Mouse (Mus musculus): Measurements from ENCODE around the gene Mtor. TPM values are rescaled to one million over a fixed set of nuclear protein-coding genes. Genes with fewer than 3 reads are reported as not detected.

Gene Mtor
- polyA plus RNA-seq, 1 experiment from 2014 or later = 31.2 TPM

DNA sequence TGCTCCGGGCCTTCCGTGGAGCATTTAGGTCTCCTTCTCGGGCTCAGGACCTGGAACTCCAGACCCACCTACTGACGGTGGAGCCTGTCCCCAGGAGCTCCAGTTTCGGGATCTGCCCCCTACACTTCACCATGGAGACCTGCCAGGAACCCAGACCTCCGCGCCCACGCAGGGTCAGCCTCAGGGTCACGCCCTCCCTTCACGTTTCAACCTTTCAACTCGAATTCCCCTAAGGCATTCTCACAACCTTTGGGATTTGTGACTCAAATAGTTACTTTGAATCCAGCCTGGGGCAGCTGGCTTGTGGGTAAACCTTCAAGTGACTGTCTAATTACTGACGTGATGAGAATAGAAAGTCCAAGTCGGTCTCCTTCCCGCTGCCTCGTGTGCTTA lies 438 bp downstream of the Mtor start:
- peaks cover 20% of the 10 kb centered on the region for H3K36me3 ChIP-seq (replicated peaks)
- ATAC-seq (ENCODE audit: low FRiP score) = no peak

DNA sequence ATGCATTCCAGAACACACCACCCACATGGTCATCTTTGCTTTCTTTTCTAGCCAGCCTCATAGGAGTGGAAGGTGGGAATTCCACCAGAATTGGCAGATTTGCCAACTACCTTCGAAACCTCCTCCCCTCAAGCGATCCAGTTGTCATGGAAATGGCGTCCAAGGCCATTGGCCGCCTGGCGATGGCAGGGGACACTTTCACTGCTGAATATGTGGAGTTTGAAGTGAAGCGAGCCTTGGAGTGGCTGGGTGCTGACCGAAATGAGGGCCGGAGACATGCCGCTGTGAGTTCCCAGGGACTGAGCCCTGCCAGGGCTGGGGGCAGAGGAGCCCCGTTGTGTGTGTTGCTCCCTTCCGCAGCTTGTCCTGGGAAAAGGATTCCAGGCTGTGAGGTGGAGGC lies 5.3 kb downstream of the Mtor start:
- Histone ChIP-seq H3K9ac (no peak overlapping the region), H3K27ac (no peak overlapping the region), H3K36me3 (replicated peaks) (peaks cover 69% of the 10 kb centered on the region), H3K27me3 (no peaks in the 10 kb centered on the region), H3K4me1 (peaks cover 15% of the 10 kb centered on the region), H3K4me2 (no peak overlapping the region), H3K9me3 (no peaks in the 10 kb centered on the region), H3K4me3 (replicated peaks) (no peak overlapping the region)
- WGBS = 94% methylated on average over 11 of the region's 11 CpGs
- ATAC-seq (ENCODE audit: low FRiP score) = no peak

More for the DNA sequence above, 438 bp downstream of the Mtor start:
- Histone ChIP-seq H3K4me2 (peak overlapping the region; percentile 80), H3K9ac (peak overlapping the region; percentile 88), H3K4me1 (peaks cover 31% of the 10 kb centered on the region), H3K9me3 (no peaks in the 10 kb centered on the region), H3K27ac (peak overlapping the region; percentile 85), H3K4me3 (replicated peaks) (peak overlapping the region; percentile 97), H3K27me3 (no peaks in the 10 kb centered on the region)
- WGBS = under 1% methylated on average over 15 of the region's 15 CpGs

DNA sequence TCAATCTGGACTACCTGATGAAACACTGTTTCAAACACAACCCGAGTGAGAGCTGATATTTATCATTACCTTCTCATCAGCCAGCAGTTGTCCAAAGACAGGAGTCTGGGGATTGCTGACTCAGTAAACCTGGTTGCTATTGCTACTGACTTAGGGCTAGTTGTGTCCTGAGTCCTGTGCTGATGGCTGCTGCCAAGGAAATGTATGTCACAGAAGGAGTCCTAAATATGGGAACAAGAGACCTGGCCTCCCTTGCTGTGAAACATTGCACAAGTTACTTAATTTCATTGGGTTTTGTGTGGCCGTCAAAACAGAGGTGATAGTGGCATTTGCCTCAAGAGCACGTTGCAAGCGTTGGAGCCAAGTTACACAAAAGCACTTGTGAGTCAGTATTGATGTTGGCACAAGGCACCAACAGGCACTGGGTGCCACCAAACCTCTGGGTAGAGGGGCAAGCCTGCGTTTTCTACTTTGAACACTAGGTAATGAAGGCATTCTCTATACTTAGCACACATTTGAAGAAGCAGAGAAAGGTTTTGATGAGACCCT lies 7.1 kb downstream of the Mtor start:
- Histone ChIP-seq H3K9ac (no peak overlapping the region), H3K36me3 (replicated peaks) (peaks cover 87% of the 10 kb centered on the region)
- 97% methylated on average over 5 of the region's 5 CpGs for whole genome bisulfite sequencing

DNA sequence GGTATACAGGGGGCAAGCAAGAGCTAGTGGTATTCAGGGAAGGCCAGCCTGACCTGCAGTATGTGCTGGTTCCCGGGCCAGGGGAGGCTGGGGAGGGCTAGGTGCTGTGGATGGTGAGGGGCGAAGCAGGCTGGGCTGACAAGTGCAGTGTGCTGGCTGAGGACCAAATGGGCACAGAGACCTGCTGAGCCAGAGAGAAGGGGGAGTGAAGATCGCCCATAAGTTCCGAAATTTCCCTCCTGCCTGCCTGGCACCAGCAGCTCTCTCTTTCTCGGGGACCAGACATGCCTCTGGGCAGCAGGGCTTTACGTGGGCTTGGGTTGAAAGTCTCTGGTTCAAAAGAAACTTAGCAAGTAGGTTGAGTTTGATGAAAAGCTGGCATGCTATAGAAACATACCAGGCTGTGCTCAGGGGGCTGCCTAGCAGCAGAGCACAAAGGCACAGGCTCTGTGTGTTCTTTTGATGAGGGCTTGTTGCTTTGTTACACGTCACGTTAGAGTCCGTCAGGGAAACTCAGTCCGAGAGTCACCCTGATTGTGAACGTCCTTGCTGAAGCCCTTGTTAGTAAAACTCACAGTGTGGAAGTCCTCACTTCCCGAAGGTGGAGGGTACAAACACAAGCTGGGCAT lies 12.4 kb downstream of the Mtor start:
- H3K4me3 ChIP-seq (replicated peaks) = no peak overlapping the region
- no peak overlapping the region for H3K4me2 ChIP-seq
- ATAC-seq (ENCODE audit: low FRiP score) = peak; percentile 36; the same call in 1 of the 2 replicates
- peak overlapping the region; percentile 50 for H3K27ac ChIP-seq
- peaks cover 98% of the 10 kb centered on the region for H3K36me3 ChIP-seq (replicated peaks)
- H3K27me3 ChIP-seq = no peaks in the 10 kb centered on the region
- H3K9me3 ChIP-seq = no peaks in the 10 kb centered on the region
- H3K9ac ChIP-seq = no peak overlapping the region
- H3K4me1 ChIP-seq = no peaks in the 10 kb centered on the region
- WGBS = 49% methylated on average over 12 of the region's 12 CpGs

More for the DNA sequence above, 7.1 kb downstream of the Mtor start:
- H3K4me2 ChIP-seq = no peak overlapping the region
- H3K4me1 ChIP-seq = no peaks in the 10 kb centered on the region
- no peaks in the 10 kb centered on the region for H3K27me3 ChIP-seq
- no peak for ATAC-seq (ENCODE audit: low FRiP score)
- no peaks in the 10 kb centered on the region for H3K9me3 ChIP-seq
- no peak overlapping the region for H3K4me3 ChIP-seq (replicated peaks)
- H3K27ac ChIP-seq = no peak overlapping the region

DNA sequence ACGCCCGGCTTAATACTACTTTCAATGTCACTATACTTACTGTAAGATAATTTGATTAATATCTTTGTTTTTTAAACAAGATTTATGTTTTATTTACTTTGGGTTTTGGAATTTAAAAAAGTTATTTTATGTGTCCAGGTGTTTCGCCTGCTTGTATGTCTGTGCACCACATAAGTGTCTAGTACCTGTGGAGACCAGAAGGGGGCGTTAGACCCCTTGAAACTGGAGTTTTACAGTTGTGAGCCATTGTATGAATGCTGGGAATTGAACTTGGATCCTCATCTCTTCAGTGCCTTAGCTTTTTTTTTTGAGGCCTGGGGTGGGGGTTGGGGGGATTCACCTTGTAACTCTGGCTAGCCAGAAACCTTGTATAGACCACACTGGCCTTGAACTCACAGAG lies 13.4 kb downstream of the Mtor start:
- Histone ChIP-seq H3K4me1 (no peaks in the 10 kb centered on the region), H3K27me3 (no peaks in the 10 kb centered on the region), H3K36me3 (replicated peaks) (peaks cover 98% of the 10 kb centered on the region), H3K9me3 (no peaks in the 10 kb centered on the region), H3K9ac (no peak overlapping the region), H3K4me2 (no peak overlapping the region), H3K27ac (no peak overlapping the region), H3K4me3 (replicated peaks) (no peak overlapping the region)
- no peak for ATAC-seq (ENCODE audit: low FRiP score)
- 81% methylated on average over 4 of the region's 4 CpGs for WGBS

DNA sequence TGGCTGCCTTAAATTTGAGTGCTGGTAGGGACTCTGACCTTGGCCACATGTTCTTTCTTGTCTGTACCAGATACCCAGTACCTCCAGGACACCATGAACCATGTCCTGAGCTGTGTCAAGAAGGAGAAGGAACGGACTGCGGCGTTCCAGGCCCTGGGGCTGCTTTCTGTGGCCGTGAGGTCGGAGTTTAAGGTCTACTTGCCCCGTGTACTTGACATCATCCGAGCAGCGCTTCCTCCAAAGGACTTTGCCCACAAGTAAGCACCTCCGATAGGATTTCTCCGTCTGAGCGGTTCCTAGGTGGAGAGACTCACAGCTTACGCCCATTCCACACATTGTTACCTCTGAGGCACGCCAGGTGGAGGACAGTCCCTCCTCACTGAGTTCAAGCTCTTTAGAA lies 14.3 kb downstream of the Mtor start:
- peaks cover 98% of the 10 kb centered on the region for H3K36me3 ChIP-seq (replicated peaks)

DNA sequence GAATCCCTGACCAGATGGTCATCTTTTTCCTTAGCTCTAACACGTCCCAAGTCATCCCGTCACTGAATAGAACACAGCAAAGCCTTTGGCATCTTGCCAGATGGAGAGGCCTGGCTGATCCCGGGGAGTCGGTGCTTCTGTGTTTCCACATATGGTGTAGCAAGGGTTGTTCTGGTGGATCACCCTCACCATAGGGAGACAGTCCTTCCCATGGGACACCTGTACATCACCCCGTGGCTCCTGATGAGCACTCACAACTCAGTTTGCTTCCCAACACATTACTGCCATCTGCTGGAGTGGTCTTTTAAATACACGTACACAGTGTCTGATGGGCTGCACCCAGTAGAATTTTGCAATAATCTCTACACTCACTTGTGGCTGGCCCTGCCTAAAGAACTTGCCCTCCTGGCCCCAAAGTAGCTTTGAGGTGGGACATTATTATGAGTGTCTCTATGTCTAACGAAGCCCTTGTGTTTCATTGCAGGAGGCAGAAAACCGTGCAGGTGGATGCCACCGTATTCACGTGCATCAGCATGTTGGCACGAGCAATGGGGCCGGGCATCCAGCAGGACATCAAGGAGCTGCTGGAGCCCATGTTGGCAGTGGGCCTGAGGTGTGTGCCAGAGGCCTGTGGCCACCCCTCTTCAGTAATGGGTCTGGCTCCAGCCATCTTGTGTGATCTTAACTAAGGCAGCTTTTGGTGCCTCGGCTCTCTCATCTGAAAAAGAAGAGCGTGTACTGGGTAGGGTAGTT lies 15.0 kb downstream of the Mtor start:
- H3K9ac ChIP-seq = no peak overlapping the region
- H3K4me3 ChIP-seq (replicated peaks) = no peak overlapping the region
- no peaks in the 10 kb centered on the region for H3K9me3 ChIP-seq
- no peak overlapping the region for H3K27ac ChIP-seq
- WGBS = 77% methylated on average over 14 of the region's 14 CpGs
- H3K4me1 ChIP-seq = no peaks in the 10 kb centered on the region
- peaks cover 98% of the 10 kb centered on the region for H3K36me3 ChIP-seq (replicated peaks)
- ATAC-seq (ENCODE audit: low FRiP score) = peak; percentile 61; the same call in 1 of the 2 replicates
- no peaks in the 10 kb centered on the region for H3K27me3 ChIP-seq
- no peak overlapping the region for H3K4me2 ChIP-seq

More for the DNA sequence above, 14.3 kb downstream of the Mtor start:
- no peak overlapping the region for H3K27ac ChIP-seq
- H3K9me3 ChIP-seq = no peaks in the 10 kb centered on the region
- no peaks in the 10 kb centered on the region for H3K4me1 ChIP-seq
- H3K4me3 ChIP-seq (replicated peaks) = no peak overlapping the region
- 97% methylated on average over 13 of the region's 13 CpGs for WGBS
- H3K27me3 ChIP-seq = no peaks in the 10 kb centered on the region
- no peak overlapping the region for H3K9ac ChIP-seq
- no peak overlapping the region for H3K4me2 ChIP-seq
- no peak; the same call in 1 of the 2 replicates for ATAC-seq (ENCODE audit: low FRiP score)

DNA sequence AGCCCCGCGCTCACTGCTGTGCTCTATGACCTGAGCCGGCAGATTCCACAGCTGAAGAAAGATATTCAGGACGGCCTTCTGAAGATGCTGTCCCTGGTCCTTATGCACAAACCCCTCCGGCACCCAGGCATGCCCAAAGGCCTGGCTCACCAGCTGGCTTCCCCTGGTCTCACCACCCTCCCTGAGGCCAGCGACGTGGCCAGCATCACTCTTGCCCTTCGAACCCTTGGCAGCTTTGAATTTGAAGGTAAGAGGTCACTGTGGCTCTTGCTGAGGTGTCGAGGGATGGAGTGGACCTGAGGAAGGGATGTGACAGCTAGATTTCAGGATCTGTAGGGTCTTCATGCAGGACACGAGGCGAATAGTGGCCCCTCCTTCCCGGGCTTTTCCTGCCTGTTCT lies 15.9 kb downstream of the Mtor start:
- Histone ChIP-seq H3K27ac (no peak overlapping the region), H3K4me3 (replicated peaks) (no peak overlapping the region), H3K9ac (no peak overlapping the region), H3K36me3 (replicated peaks) (peaks cover 98% of the 10 kb centered on the region), H3K27me3 (no peaks in the 10 kb centered on the region), H3K9me3 (no peaks in the 10 kb centered on the region), H3K4me1 (no peaks in the 10 kb centered on the region), H3K4me2 (no peak overlapping the region)
- WGBS = 95% methylated on average over 12 of the region's 12 CpGs
- no peak for ATAC-seq (ENCODE audit: low FRiP score)

DNA sequence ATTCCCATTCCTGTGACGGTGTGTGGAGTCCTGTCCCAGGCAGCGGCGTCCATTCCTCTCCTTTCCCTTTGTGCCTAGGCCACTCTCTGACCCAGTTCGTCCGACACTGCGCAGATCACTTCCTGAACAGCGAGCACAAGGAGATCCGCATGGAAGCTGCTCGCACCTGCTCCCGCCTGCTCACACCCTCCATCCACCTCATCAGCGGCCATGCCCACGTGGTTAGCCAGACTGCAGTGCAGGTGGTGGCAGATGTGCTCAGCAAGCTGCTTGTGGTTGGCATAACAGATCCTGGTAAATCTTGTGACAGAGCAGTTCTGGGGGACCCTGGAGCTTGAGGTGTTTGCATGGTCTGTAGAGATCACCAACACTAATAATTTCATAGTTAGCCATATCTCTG lies 16.5 kb downstream of the Mtor start:
- H3K27me3 ChIP-seq = no peaks in the 10 kb centered on the region
- no peaks in the 10 kb centered on the region for H3K4me1 ChIP-seq
- H3K4me2 ChIP-seq = no peak overlapping the region
- no peaks in the 10 kb centered on the region for H3K9me3 ChIP-seq
- H3K36me3 ChIP-seq (replicated peaks) = peaks cover 98% of the 10 kb centered on the region
- H3K4me3 ChIP-seq (replicated peaks) = no peak overlapping the region
- 96% methylated on average over 12 of the region's 12 CpGs for WGBS
- no peak overlapping the region for H3K9ac ChIP-seq
- no peak for ATAC-seq (ENCODE audit: low FRiP score)
- H3K27ac ChIP-seq = no peak overlapping the region

DNA sequence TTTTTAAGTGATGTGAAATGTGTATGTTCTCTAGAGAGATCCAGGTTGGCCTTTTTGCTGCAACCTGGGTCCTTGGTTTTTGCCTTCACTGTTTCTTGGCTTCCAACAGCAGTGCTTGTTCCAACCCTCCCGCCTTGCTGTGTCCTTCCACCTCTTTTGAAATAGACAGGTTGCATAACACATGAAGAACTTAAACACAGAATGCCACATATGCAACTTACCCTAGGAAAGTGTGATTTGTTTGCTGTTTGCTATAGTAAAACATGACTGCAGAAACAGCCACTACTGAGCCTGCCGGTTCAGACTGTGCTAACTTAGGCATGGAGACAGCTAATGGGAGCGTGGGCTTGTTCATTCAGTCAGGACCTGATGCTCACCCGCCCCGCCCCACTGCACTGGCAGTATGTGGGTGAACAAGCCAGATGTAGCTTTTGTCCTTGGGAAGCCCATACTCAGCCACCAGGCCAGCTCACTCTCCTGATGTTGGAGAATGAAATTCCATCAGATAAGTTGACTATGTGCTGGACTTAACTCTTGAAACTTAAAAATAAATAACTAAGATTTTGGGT lies 18.2 kb downstream of the Mtor start:
- peaks cover 100% of the 10 kb centered on the region for H3K36me3 ChIP-seq (replicated peaks)
- H3K9me3 ChIP-seq = no peaks in the 10 kb centered on the region
- WGBS = 93% methylated on average over 5 of the region's 5 CpGs
- H3K27ac ChIP-seq = no peak overlapping the region
- H3K9ac ChIP-seq = no peak overlapping the region
- no peak for ATAC-seq (ENCODE audit: low FRiP score)
- H3K4me1 ChIP-seq = no peaks in the 10 kb centered on the region
- no peaks in the 10 kb centered on the region for H3K27me3 ChIP-seq
- no peak overlapping the region for H3K4me3 ChIP-seq (replicated peaks)
- H3K4me2 ChIP-seq = no peak overlapping the region

DNA sequence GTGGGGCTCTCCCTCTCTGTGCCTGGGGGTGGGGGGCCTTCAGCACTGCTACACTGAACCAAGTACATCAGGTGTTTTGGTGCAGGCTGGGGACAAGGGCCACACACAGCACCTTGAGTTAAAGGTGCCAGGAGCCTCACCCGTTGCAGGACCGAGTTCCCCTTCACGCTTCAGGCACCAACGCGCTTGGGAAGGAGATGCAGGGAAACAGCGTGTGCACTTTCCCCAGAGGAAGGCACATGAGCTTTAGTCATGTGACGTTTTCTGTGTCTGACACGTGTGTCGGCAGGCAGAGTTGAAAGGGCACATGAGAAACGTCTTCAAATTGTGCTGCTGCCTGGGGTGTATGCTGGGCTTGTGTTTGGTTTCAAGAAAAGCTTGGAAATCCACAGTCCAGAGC lies 20.0 kb downstream of the Mtor start:
- H3K4me2 ChIP-seq = no peak overlapping the region
- 92% methylated on average over 10 of the region's 10 CpGs for WGBS

DNA sequence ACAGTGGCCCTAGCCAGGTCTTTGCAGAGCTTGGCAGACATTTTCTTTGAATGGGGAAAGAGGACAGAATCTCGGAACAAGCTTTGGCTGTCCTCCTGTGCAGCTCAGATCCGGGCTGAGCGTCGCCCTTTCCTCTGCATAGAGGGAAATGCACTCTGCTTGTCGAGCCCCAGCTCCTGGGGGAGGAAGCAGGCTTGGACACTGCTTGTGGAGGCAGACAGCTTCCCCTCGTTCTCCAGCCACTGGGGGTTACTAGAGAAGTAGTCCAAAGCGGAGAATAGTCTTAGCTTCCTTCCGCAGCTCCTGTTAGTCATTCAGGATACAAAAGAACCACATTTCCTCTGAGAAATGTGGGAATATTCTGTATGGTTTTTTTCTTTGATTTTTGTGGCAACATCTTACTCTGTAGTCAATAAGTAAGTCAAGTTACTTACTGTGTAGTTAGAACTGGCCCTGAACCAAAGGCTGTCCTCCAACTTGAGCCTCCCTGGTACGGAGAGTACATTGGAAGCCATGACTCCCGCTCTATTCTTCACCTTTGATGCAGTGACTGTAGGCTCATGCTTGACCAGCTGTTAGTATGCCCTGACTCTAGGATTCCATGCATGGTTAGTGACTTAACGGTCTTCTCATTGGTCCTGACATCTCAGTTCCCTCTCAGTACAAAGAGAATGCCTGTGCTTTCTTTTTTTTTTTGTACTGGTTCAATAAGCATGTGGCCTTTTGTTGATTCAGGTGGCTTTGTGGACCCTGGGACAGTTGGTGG lies 21.3 kb downstream of the Mtor start:
- Histone ChIP-seq H3K9ac (no peak overlapping the region), H3K9me3 (no peaks in the 10 kb centered on the region), H3K4me3 (replicated peaks) (no peak overlapping the region), H3K36me3 (replicated peaks) (peaks cover 92% of the 10 kb centered on the region), H3K4me2 (no peak overlapping the region), H3K27ac (no peak overlapping the region), H3K27me3 (no peaks in the 10 kb centered on the region), H3K4me1 (no peaks in the 10 kb centered on the region)
- 94% methylated on average over 11 of the region's 11 CpGs for WGBS
- no peak for ATAC-seq (ENCODE audit: low FRiP score)

More for the DNA sequence above, 20.0 kb downstream of the Mtor start:
- no peaks in the 10 kb centered on the region for H3K27me3 ChIP-seq
- no peak for ATAC-seq (ENCODE audit: low FRiP score)
- no peak overlapping the region for H3K9ac ChIP-seq
- no peaks in the 10 kb centered on the region for H3K4me1 ChIP-seq
- H3K27ac ChIP-seq = no peak overlapping the region
- no peaks in the 10 kb centered on the region for H3K9me3 ChIP-seq
- H3K4me3 ChIP-seq (replicated peaks) = no peak overlapping the region
- H3K36me3 ChIP-seq (replicated peaks) = peaks cover 100% of the 10 kb centered on the region
